Mouse (Mus musculus): ENCODE results near the gene Ces1a.

Gene Ces1a

GRCm38 (mm10) chr8:92982491-92982890, 65.5 kb downstream of the Ces1a start:
- DNase-seq, result no peak

GRCm38 (mm10) chr8:92976656-92977055, 71.3 kb downstream of the Ces1a start:
- no peak for DNase-seq

GRCm38 (mm10) chr8:92972949-92973348, 75.0 kb downstream of the Ces1a start:
- DNase-seq, result peak; percentile 38
